Mouse (Mus musculus): Measurements from ENCODE around the gene Cbln3.

- TF ChIP-seq POLR2A (IDR thresholded peaks at IDR 0.05; ENCODE audit: insufficient read length, low read depth) (no peak), CEBPB (IDR thresholded peaks at IDR 0.05; ENCODE audit: insufficient read depth, poor library complexity, severe bottlenecking) (no peak), E2F4 (IDR thresholded peaks at IDR 0.05; ENCODE audit: insufficient read depth) (no peak), MAX (IDR thresholded peaks at IDR 0.05; ENCODE audit: low read depth) (no peak)
Measured at GRCm38 (mm10) chr14:55882171-55882641, 2.0 kb downstream of the Cbln3 start.
